Mouse (Mus musculus) brain, embryonic 14.5 days (tissue): ENCODE measurements around the gene Pex11g.

ENCODE experiments used
- CTCF ChIP-seq: fragments of 200-500 bp; IDR thresholded peaks from 2 replicates; pipeline ENCODE4 v1.5.1; 2012; ENCODE audit warnings: inconsistent platforms, mild to moderate bottlenecking, moderate library complexity, borderline replicate concordance; ENCODE audit not compliant: insufficient read depth, insufficient read length; ENCODE audit errors: extremely low read depth
- POLR2A ChIP-seq: fragments of 200-500 bp; IDR thresholded peaks from 2 replicates; pipeline ENCODE4 v1.6.1; 2012; ENCODE audit warnings: mild to moderate bottlenecking, inconsistent platforms, borderline replicate concordance; ENCODE audit not compliant: poor library complexity, insufficient read depth, insufficient read length, severe bottlenecking; ENCODE audit errors: extremely low read depth

DNA sequence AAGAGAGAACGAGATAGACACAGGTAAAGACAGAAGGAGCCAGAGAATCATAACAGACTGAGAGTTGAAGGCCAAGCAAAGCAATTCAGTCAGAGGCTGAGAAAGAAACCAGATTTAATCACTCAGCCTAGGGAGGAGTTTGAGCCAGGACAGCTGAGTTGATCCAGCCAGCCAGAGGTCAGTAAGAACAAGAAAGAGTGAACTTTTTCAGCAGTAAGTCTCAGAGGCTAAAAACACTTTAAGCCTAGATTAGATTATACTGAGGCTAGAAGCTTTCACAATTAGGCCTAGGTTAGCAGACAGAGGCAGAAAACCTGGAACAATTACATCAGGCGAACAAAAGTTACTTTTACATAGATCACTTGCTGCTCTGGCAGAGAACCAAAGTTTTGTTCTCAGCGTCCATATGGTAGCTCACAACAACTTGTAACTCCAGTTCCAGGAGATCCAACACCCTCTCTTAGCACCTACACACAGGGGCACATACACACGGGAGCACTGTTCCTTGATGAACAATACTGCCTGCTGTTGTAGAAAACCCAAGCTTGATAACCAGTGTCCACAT lies 12.8 kb upstream of the Pex11g start:
- TF ChIP-seq POLR2A (no peak), CTCF (no peak)
